Mouse (Mus musculus): Measurements from ENCODE around the gene Tead4.
"Not testable (repeated sequence)": the region's sequence is repeated elsewhere in the genome, so short reads cannot be mapped to it uniquely, and the experiment has no call there.

The Tead4 gene

GRCm38 (mm10) chr6:128300134-128301001 is at the start of gene Tead4:
Tead4 (minus strand) TSS chr6:128300823.
- no peak for DNase-seq (ENCODE audit: low spot score in 2 of 2)

- peak in 1 of 2 experiments; percentile 40 for DNase-seq (ENCODE audit: low spot score in 2 of 2)
Observed at GRCm38 (mm10) chr6:128349711-128350110, 49.1 kb upstream of the Tead4 start.

DNA sequence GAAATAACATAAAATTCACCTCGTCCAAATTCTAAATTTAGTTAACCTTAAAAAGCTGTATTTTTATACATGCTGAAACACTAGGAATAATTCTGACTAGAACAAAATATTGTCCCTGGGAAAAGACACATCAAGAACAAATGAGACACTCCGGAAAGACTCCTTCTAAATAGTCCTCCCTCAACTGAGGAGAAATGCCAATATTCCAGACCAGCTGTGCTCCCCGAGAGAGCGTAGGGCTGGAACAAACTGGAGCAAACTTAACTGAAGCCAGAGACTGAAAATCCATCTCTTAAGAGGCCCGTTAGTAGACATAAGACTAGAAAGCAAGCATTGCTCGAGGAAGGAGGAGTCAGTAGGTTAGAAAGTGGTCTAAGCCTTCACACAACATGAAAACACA is 46.2 kb upstream of the Tead4 start:
- no peak for DNase-seq (ENCODE audit: low spot score in 2 of 2)

DNA sequence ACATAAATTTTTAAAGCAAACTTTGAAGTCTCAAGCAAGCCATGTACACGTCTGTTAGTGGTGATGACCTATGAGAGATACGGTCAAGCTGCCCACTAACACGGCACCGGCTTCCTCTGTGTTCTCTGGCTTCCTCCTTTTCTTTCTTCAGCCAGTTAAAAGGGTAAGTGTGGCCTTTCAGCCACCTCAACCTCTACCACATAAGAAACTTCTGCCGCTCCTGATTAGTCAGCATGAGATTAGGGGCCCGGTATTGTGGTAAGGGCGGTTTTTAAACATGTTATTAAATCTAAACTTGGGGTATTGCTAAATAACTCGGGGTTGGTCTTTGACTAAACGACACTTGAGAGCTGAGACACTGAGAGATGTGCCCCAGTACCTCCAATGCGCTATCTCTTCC is 45.0 kb upstream of the Tead4 start:
- no peak for DNase-seq (ENCODE audit: low spot score in 2 of 2)

GRCm38 (mm10) chr6:128341956-128342723 is 41.5 kb upstream of the Tead4 start:
- no peak for DNase-seq (ENCODE audit: low spot score in 2 of 2)

DNA sequence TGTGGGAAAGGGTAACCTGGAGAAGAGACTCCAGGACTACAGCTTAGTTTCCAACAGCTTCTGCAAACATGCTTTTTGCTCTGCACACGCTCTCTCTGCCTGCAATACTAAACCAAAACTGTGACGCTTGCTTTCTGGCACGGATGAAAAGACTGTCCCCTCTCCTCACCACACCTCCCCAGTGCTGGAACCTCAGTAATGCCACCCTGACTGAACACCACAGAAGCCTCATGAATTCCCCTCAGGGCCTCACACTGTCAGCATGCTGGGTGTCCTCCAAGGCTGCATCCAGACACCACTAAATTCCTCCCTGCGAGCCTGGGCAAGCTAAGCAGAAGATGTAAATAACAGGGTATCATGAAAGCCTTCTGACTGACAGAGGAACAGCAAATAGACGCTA is 38.3 kb upstream of the Tead4 start:
- no peak for DNase-seq (ENCODE audit: low spot score in 2 of 2)

DNA sequence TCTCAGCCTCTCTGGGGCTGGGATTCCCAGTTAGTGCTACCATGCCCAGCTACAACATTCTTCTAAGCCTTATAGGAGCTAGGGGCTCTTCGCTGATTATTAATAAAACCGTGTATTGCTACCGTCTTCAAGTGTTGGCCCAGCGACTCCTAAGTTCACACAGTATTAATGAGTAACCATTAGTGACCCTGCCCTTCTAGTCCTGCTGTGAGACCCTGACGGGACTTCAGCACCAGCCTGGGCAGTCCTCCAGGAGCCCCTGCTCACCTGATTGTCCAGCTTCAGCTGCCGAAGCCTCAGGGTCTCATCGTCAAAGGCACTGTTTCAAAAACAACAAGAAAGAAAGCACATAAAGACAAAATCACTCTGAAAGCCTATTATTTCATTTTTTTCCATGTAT is 36.8 kb upstream of the Tead4 start:
- DNase-seq (ENCODE audit: low spot score in 2 of 2): no peak

DNA sequence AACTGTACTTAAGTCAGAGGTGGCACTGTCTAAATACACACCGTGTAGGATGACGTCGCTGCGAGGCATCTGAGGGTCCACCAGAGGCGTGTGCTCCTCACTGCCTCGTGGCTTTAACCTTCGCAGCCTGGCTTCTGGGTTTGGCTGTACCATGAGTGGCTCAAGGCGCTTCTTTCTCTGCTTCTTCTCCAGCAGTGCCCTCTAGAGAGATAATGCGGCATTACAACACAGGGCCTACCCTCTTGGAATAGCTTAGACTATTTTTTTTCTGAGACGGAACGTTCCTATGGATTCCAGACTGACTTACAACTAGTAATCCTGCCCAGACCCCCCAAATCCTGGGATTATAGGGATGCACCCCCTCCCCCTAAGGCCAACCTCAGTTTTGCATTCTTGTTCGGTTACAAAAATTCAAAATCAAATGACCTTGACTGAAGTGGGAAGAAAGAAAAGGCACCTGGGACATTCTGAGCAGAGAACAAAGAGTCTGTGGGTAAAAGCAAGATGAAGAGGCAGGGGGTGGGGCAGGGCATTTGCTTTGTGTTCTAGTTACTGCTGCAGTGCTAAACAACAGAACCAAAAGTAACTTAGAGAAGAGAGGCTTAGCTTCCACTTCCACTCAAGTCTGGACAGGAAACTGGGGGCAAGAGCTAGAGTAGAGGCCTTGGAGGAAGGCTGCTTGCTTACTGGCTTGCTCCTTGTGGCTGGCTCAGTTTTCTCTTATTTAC is 33.9 kb upstream of the Tead4 start:
- DNase-seq (ENCODE audit: low spot score in 2 of 2): peak in 1 of 2 experiments; percentile 84

GRCm38 (mm10) chr6:128318317-128318716 is 17.7 kb upstream of the Tead4 start:
- peak in 1 of 2 experiments; percentile 84 for DNase-seq (ENCODE audit: low spot score in 2 of 2)

DNA sequence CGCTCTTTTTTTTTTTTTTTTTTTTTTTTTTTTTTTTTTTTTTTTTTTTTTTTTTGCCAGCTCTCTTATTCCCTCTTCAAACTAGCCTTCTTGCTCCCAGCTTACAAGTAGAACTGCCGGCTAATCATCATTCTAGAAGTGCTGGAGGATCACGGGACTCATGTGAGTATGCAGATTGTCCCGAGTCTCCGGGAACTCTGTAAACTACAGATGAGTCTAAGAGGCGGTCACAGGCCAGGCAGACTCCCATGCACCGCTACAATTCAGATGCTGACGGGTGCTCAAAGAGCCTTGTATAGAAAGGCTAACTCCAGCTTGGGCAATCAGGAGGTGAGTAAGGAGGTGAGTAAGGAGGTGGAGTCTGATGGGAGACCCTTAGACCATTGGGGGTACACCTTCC is 15.0 kb upstream of the Tead4 start:
- DNase-seq (ENCODE audit: low spot score in 2 of 2): no peak

DNA sequence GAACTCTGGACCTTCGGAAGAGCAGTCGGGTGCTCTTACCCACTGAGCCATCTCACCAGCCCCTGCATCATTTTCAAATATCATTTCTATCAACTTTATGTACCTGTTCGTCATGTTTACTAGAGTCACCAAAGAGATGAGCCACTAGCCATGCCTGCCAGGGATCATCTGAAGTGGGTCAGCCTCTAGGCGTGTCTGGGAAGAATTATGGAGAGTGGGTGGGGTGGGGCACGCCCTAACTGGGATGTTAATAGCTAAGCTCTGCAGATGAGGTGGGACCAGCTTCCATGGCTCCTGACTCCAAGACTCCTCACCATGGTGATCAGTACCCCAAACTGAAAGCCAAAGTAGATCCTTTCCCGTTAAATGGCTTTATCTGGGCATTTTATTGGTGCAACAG is 14.2 kb upstream of the Tead4 start:
- no peak for DNase-seq (ENCODE audit: low spot score in 2 of 2)

DNA sequence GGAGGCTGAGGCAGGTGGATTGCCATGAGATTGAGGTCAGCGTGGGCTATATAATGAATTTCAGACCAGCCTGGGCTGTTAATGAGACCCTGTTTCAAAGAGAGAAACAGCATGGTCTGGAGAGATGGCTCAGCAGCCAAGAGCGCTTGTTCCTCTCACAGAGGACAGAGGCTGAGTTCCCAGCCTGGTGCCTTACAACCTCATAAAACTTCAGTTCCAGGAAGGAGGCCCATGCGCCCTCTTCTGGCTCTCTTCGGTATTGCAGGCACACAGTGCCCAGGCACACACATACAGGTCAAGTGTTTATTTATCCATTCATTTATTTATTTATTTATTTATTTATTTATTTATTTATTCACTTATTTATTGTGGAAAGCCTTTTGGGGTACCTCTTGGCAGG is 7.7 kb upstream of the Tead4 start:
- peak in 1 of 2 experiments; percentile 10 for DNase-seq (ENCODE audit: low spot score in 2 of 2)

- no peak for DNase-seq (ENCODE audit: low spot score in 2 of 2)
Observed at GRCm38 (mm10) chr6:128304801-128305200, 4.2 kb upstream of the Tead4 start.

DNA sequence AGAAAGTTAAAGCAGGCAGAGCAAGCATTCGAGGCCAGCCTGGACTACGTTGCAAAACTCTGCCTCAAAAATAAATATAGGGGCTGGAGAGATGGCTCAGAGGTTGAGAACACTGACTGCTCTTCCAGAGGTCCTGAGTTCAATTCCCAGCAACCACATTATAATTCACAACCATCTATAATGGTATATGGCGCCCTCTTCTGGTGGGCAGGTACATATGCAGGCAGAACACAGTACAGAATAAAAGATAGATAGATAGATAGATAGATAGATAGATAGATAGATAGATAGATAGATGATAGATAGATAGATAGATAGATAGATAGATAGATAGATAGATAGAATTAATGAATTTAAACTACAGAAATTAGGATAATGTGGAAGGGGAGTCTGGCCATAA is 2.0 kb upstream of the Tead4 start:
- not testable (repeated sequence) for DNase-seq (ENCODE audit: low spot score in 2 of 2)

DNA sequence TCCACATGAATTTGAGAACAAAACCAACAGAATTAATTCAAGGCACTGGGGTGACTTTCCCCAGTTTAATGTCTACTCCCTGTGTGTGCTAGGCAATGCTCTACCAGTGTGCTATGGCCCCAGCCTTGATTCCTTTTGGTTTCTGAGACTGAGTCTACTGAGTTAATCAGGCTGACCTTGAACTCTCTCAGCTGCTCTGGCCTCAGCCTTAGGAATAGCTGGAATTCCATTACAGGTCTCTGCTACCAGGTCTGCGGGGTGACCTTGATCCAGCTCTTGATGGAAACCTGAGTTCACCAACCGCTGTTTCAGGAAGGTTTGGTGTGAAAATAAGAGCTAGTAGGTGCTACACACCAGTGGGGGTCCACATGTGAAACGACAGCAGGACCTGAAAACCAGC is 1.3 kb upstream of the Tead4 start:
- DNase-seq (ENCODE audit: low spot score in 2 of 2): no peak

GRCm38 (mm10) chr6:128301458-128301857 is 835 bp upstream of the Tead4 start:
- DNase-seq (ENCODE audit: low spot score in 2 of 2): no peak

DNA sequence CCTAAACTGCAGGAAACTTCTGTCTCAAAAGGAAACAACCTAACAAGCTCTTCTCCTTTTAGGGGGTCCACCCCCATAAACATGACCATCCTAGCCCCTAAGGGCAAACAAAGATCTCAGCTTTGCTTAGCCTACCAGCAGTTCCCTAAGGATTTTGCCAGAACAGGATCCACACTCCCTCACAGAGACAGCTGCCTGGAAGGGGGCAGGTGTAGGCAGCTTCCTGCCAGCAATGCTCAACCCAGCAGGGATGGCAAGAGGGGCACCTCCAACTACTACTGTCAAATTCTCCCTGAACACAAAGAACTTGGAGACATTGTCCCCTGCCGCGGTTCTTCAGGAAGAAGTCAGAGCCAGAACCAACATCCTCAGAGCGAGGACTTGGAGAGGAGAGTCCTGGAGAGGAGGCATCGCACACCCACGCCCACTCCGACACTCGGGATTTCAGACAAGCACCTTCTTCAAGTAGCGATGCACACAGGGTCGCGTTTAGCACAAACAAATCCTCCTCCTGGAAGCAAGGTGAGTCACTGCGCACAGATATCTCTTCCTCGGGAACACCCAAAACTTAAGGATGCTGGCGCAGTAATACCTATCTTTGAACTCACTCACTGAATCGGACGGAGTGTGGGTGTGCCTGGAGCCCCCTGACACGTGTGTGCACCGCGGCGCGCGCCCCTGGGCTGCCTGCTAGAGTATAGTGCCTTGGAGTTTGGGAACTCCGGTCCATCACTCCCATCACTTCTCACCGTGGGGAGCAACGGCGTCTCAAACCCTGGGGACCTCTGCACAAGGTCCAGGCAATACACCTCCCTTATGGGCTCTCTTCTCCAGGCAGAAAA is 1.1 kb downstream of the Tead4 start:
- DNase-seq (ENCODE audit: low spot score in 2 of 2): no peak

DNA sequence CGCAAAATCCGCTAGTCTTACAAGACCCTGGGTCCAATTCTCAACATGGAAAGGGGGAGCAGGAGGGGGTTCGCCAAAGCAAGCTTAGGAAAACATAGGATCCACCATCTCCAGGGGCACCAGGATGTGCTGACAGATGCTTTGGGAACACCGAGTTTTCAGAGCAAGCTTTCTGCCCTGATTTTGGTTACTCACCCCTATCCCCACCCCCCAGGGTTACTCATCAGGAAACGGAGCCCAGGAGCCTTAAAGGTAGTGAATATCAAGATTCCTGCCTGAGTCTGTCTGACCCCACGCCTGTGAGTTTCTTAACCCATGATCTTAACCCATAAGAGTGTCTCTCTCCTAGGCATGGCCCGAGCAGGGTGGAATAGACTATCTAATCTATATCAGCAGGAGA is 2.4 kb downstream of the Tead4 start:
- no peak for DNase-seq (ENCODE audit: low spot score in 2 of 2)

DNA sequence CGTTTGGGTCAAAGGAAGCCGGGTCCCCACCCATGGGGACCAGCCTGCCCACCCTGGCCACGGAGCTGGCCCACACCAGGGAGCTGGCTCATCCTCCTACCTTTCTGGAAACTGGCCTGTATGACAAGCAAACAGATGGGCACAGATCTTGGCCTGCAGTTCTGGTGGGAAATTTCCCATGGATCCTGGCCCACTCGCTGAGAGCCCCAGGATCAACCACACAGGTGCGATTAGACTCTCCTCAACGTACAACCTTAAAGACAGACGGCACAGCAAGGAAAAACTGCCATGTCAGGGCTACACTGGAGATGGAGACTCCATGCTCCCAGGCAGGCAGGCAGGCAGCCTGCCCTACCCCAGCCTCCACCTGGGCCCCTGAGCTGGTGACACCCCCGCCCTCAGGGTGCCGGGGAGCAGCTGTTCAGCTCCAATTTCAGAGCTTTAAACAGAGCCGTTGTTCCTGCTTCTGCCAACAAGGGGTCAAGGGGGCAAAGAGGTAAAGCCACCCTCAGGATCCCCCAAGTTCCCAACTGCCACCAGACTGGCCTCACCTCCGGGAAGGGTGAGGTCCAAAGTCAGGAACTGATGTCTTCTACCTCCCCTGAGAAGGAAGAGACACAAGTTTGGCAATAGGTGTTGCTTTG is 3.8 kb downstream of the Tead4 start:
- DNase-seq (ENCODE audit: low spot score in 2 of 2): no peak

GRCm38 (mm10) chr6:128295876-128296749 is 4.5 kb downstream of the Tead4 start:
- no peak for DNase-seq (ENCODE audit: low spot score in 2 of 2)

Data from left cerebral cortex, adult 9 months (tissue).